In genomic region chr4:154071521-154071920, GRCm38 (mm10) we compare ENCODE assay signal across 14 mouse cellular contexts. TPM values are rescaled to one million over a fixed set of nuclear protein-coding genes. Genes with fewer than 3 reads are reported as not detected.
DNase-seq lines count a peak whose midpoint lies in the region; ATAC-seq and TF ChIP-seq lines count a peak whose summit lies in the region.
"Had no signal": no experiment of that assay in that cellular context is flagged by ENCODE, and none has a peak within 500 bp of the region (broad histone marks: within the 10 kb centered on the region; RNA-seq: fewer than 3 reads in every experiment).

No protein-coding gene starts in this region.

- H3K36me3 ChIP-seq in stomach, embryonic 16.5 days (ENCODE audit: control insufficient read depth, insufficient read depth, low read length): no peaks in the 10 kb centered on the region
- no peaks in the 10 kb centered on the region for H3K36me3 ChIP-seq in stomach, postnatal 0 days (ENCODE audit: control insufficient read depth, insufficient read depth, low read length)
- H3K36me3 ChIP-seq in forebrain, embryonic 15.5 days: no peaks in the 10 kb centered on the region
- H3K36me3 ChIP-seq in limb, embryonic 12.5 days: no peaks in the 10 kb centered on the region
- no peaks in the 10 kb centered on the region for H3K36me3 ChIP-seq in neural tube, embryonic 15.5 days
- H3K36me3 ChIP-seq: heart, embryonic 10.5 days; kidney, embryonic 15.5 days had no signal

- no peak overlapping the region for H3K4me3 ChIP-seq in stomach, embryonic 16.5 days (replicated peaks; ENCODE audit: low read length)
- H3K4me3 ChIP-seq in stomach, postnatal 0 days (ENCODE audit: low read depth, low read length): no peak overlapping the region
- H3K4me3 ChIP-seq in forebrain, embryonic 15.5 days: peak overlapping the region; percentile 13; the same call in 1 of the 2 replicates
- peak overlapping the region; percentile 13 for H3K4me3 ChIP-seq in limb, embryonic 12.5 days (replicated peaks)
- peak overlapping the region; percentile 15; the same call in 1 of the 2 replicates for H3K4me3 ChIP-seq in neural tube, embryonic 15.5 days (replicated peaks)
- H3K4me3 ChIP-seq: heart, embryonic 10.5 days; kidney, embryonic 15.5 days; myocyte had no signal

- under 1% methylated on average over 15 of the region's 20 CpGs for WGBS in stomach, embryonic 16.5 days
- 2% methylated on average over 15 of the region's 20 CpGs for WGBS in stomach, postnatal 0 days
- under 1% methylated on average over 15 of the region's 20 CpGs for WGBS in forebrain, embryonic 15.5 days
- under 1% methylated on average over 15 of the region's 20 CpGs for WGBS in limb, embryonic 12.5 days
- 2% methylated on average over 15 of the region's 20 CpGs for WGBS in neural tube, embryonic 15.5 days

- no peak for DNase-seq in stomach, postnatal 0 days (ENCODE audit: low spot score)
- no peak for DNase-seq in cerebellum, adult 9-10 months
- no peak for DNase-seq in yolk sac, embryonic 10.5 days (ENCODE audit: low spot score)
- DNase-seq in kidney, postnatal 10 days: no peak
- DNase-seq: B cell, adult 2 months; thymus, postnatal 25 days had no signal

- TF ChIP-seq EP300 in stomach, postnatal 0 days (optimal IDR thresholded peaks at IDR 0.05): no peak

- H3K4me2 ChIP-seq in stomach, embryonic 16.5 days (ENCODE audit: low read depth, low read length): peak overlapping the region; percentile 28; the same call in 1 of the 2 replicates
- H3K4me2 ChIP-seq in stomach, postnatal 0 days (replicated peaks; ENCODE audit: low read depth): no peak overlapping the region
- peak overlapping the region; percentile 25 for H3K4me2 ChIP-seq in forebrain, embryonic 15.5 days (replicated peaks)
- H3K4me2 ChIP-seq in limb, embryonic 12.5 days: peak overlapping the region; percentile 36
- H3K4me2 ChIP-seq in neural tube, embryonic 15.5 days: peak overlapping the region; percentile 40
- H3K4me2 ChIP-seq: kidney, embryonic 15.5 days had no signal

- TF ChIP-seq CTCF in stomach, postnatal 0 days (IDR thresholded peaks at IDR 0.05; ENCODE audit: low read depth): no peak

- no peak for ATAC-seq in stomach, embryonic 16.5 days (ENCODE audit: insufficient read depth, low FRiP score)
- ATAC-seq in stomach, postnatal 0 days (ENCODE audit: low FRiP score, low TSS enrichment): no peak
- ATAC-seq in forebrain, embryonic 15.5 days (replicated peaks): no peak
- no peak for ATAC-seq in limb, embryonic 12.5 days (ENCODE audit: insufficient number of reproducible peaks, insufficient read depth, low FRiP score, low TSS enrichment, low read depth)
- no peak for ATAC-seq in neural tube, embryonic 15.5 days (ENCODE audit: low FRiP score)

- no peak overlapping the region for H3K27ac ChIP-seq in stomach, embryonic 16.5 days (ENCODE audit: low read length)
- no peak overlapping the region for H3K27ac ChIP-seq in stomach, postnatal 0 days (replicated peaks)
- H3K27ac ChIP-seq in forebrain, embryonic 15.5 days (replicated peaks): no peak overlapping the region
- H3K27ac ChIP-seq in limb, embryonic 12.5 days: no peak overlapping the region
- H3K27ac ChIP-seq in neural tube, embryonic 15.5 days (replicated peaks): no peak overlapping the region
- H3K27ac ChIP-seq: heart, embryonic 10.5 days; kidney, embryonic 15.5 days had no signal

- H3K4me1 ChIP-seq in stomach, embryonic 16.5 days (ENCODE audit: control insufficient read depth, insufficient read depth, low read length): no peaks in the 10 kb centered on the region
- no peaks in the 10 kb centered on the region for H3K4me1 ChIP-seq in stomach, postnatal 0 days (replicated peaks; ENCODE audit: control insufficient read depth, insufficient read depth)
- peaks cover 7% of the 10 kb centered on the region; the same call in 1 of the 2 replicates for H3K4me1 ChIP-seq in forebrain, embryonic 15.5 days
- peaks cover 12% of the 10 kb centered on the region; the same call in 1 of the 2 replicates for H3K4me1 ChIP-seq in limb, embryonic 12.5 days (replicated peaks)
- H3K4me1 ChIP-seq in neural tube, embryonic 15.5 days: peaks cover 10% of the 10 kb centered on the region
- H3K4me1 ChIP-seq: heart, embryonic 10.5 days; kidney, embryonic 15.5 days had no signal

- H3K27me3 ChIP-seq in stomach, embryonic 16.5 days (ENCODE audit: control insufficient read depth, insufficient read depth, low read length): peaks cover 31% of the 10 kb centered on the region
- H3K27me3 ChIP-seq in stomach, postnatal 0 days (ENCODE audit: control insufficient read depth, insufficient read depth, low read length): no peaks in the 10 kb centered on the region
- H3K27me3 ChIP-seq in forebrain, embryonic 15.5 days: peaks cover 25% of the 10 kb centered on the region
- H3K27me3 ChIP-seq in limb, embryonic 12.5 days: peaks cover 79% of the 10 kb centered on the region
- H3K27me3 ChIP-seq in neural tube, embryonic 15.5 days (replicated peaks): peaks cover 36% of the 10 kb centered on the region

- no peaks in the 10 kb centered on the region for H3K9me3 ChIP-seq in stomach, embryonic 16.5 days (replicated peaks; ENCODE audit: control insufficient read depth, low read length)
- no peaks in the 10 kb centered on the region for H3K9me3 ChIP-seq in stomach, postnatal 0 days (ENCODE audit: control insufficient read depth, low read length)
- no peaks in the 10 kb centered on the region for H3K9me3 ChIP-seq in forebrain, embryonic 15.5 days
- H3K9me3 ChIP-seq in limb, embryonic 12.5 days: no peaks in the 10 kb centered on the region
- H3K9me3 ChIP-seq in neural tube, embryonic 15.5 days (replicated peaks): no peaks in the 10 kb centered on the region
- H3K9me3 ChIP-seq: heart, embryonic 10.5 days; kidney, embryonic 15.5 days had no signal

- H3K9ac ChIP-seq in stomach, embryonic 16.5 days (ENCODE audit: low read length): no peak overlapping the region
- no peak overlapping the region for H3K9ac ChIP-seq in stomach, postnatal 0 days (ENCODE audit: low read length)
- H3K9ac ChIP-seq in forebrain, embryonic 15.5 days (replicated peaks): no peak overlapping the region
- H3K9ac ChIP-seq in limb, embryonic 12.5 days (replicated peaks): no peak overlapping the region
- no peak overlapping the region for H3K9ac ChIP-seq in neural tube, embryonic 15.5 days (replicated peaks)
- H3K9ac ChIP-seq: kidney, embryonic 15.5 days had no signal

RNA-seq across cellular contexts. Expression of gene Ccdc27, which starts 29.0 kb away (rescaled TPM):
- not detected in 2 replicates for polyA plus RNA-seq in stomach, embryonic 16.5 days (2015; fragmentation: Nextera tagmentation; extraction: Ambion mirVana)
- 0.07 TPM in 1 of 2 replicates, not detected in the other for polyA plus RNA-seq in stomach, postnatal 0 days (2015; fragmentation: Nextera tagmentation; extraction: Ambion mirVana)
- not detected in 2 replicates for polyA plus RNA-seq in forebrain, embryonic 15.5 days (2015; fragmentation: Nextera tagmentation; extraction: Ambion mirVana)
- polyA plus RNA-seq in limb, embryonic 12.5 days (2016; fragmentation: Nextera tagmentation; extraction: Ambion mirVana): not detected in 2 replicates
- polyA plus RNA-seq in neural tube, embryonic 15.5 days (2015; fragmentation: Nextera tagmentation; extraction: Ambion mirVana): not detected in 2 replicates
- polyA plus RNA-seq: heart, embryonic 10.5 days; lung, embryonic 16.5 days; myocyte had no signal

RNA-seq across cellular contexts. Expression of gene Smim1, which starts 45.5 kb away (rescaled TPM):
- polyA plus RNA-seq in stomach, embryonic 16.5 days (2015; fragmentation: Nextera tagmentation; extraction: Ambion mirVana): 58.7 and 63.0 TPM in 2 replicates
- polyA plus RNA-seq in stomach, postnatal 0 days (2015; fragmentation: Nextera tagmentation; extraction: Ambion mirVana): 29.8 and 31.2 TPM in 2 replicates
- polyA plus RNA-seq in forebrain, embryonic 15.5 days (2015; fragmentation: Nextera tagmentation; extraction: Ambion mirVana): 3.6 and 3.8 TPM in 2 replicates
- 6.3 and 8.1 TPM in 2 replicates for polyA plus RNA-seq in limb, embryonic 12.5 days (2016; fragmentation: Nextera tagmentation; extraction: Ambion mirVana)
- polyA plus RNA-seq in neural tube, embryonic 15.5 days (2015; fragmentation: Nextera tagmentation; extraction: Ambion mirVana): 18.3 and 21.1 TPM in 2 replicates

RNA-seq across cellular contexts. Expression of gene Lrrc47, which starts 60.0 kb away (rescaled TPM):
- polyA plus RNA-seq in stomach, embryonic 16.5 days (2015; fragmentation: Nextera tagmentation; extraction: Ambion mirVana): 8.6 and 10.9 TPM in 2 replicates
- polyA plus RNA-seq in stomach, postnatal 0 days (2015; fragmentation: Nextera tagmentation; extraction: Ambion mirVana): 10.6 and 12.5 TPM in 2 replicates
- polyA plus RNA-seq in forebrain, embryonic 15.5 days (2015; fragmentation: Nextera tagmentation; extraction: Ambion mirVana): 25.8 TPM in 2 replicates
- 34.4 and 37.8 TPM in 2 replicates for polyA plus RNA-seq in limb, embryonic 12.5 days (2016; fragmentation: Nextera tagmentation; extraction: Ambion mirVana)
- polyA plus RNA-seq in neural tube, embryonic 15.5 days (2015; fragmentation: Nextera tagmentation; extraction: Ambion mirVana): 19.2 and 20.5 TPM in 2 replicates

Comparison
In these comparisons a context has a peak if more than half of its experiments do, and no peak if none do; other contexts are left out.
1. H3K4me3 ChIP-seq: peak in forebrain, embryonic 15.5 days (single experiment), limb, embryonic 12.5 days (single experiment) and neural tube, embryonic 15.5 days (single experiment); none in stomach, embryonic 16.5 days (single experiment) and stomach, postnatal 0 days (single experiment).